Comparison of ENCODE assay signal across 13 mouse cellular contexts in the genomic region with DNA sequence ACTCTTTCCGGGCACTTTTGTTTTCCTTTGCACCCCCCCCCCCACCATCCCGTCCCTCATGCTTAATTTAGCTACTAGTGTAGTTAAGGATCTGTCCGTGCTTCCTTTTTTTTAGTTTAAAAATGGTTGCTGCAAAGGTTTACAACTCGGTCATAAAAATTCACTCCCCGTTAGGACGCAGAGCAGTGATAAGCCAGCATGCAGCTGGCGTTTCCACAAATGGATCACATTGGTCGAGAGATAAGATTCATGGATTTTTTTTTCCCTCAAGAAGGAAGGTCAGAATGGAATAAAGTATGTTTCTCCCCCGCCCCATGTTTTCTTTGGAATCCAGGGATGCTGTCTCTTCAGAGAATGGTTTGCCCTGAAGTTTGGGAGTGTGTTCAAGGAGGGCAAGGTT.
DNase-seq lines count a peak whose midpoint lies in the region; ATAC-seq and TF ChIP-seq lines count a peak whose summit lies in the region.
"Had no signal": no experiment of that assay in that cellular context is flagged by ENCODE, and none has a peak within 500 bp of the region (broad histone marks: within the 10 kb centered on the region; RNA-seq: fewer than 3 reads in every experiment).

No protein-coding gene starts in this region.

- no peak for TF ChIP-seq EP300 in heart, postnatal 0 days (IDR thresholded peaks at IDR 0.05; ENCODE audit: low read depth)

- WGBS in heart, postnatal 0 days: 4% methylated on average over 9 of the region's 9 CpGs
- 25% methylated on average over 9 of the region's 9 CpGs for WGBS in lung, embryonic 15.5 days
- WGBS in intestine, postnatal 0 days: 8% methylated on average over 9 of the region's 9 CpGs
- WGBS in midbrain, postnatal 0 days: 55% methylated on average over 9 of the region's 9 CpGs

- no peak for TF ChIP-seq CTCF in heart, postnatal 0 days (IDR thresholded peaks at IDR 0.05; ENCODE audit: low read depth)
- TF ChIP-seq CTCF in intestine, postnatal 0 days (IDR thresholded peaks at IDR 0.05; ENCODE audit: low read depth): no peak
- TF ChIP-seq CTCF in midbrain, postnatal 0 days (IDR thresholded peaks at IDR 0.05): no peak

- no peak overlapping the region; the same call in 1 of the 2 replicates for H3K9ac ChIP-seq in heart, postnatal 0 days (replicated peaks; ENCODE audit: low read depth, low read length)
- H3K9ac ChIP-seq in lung, embryonic 15.5 days: no peak overlapping the region
- no peak overlapping the region for H3K9ac ChIP-seq in intestine, postnatal 0 days (ENCODE audit: low read depth, low read length)
- no peak overlapping the region for H3K9ac ChIP-seq in midbrain, postnatal 0 days (replicated peaks; ENCODE audit: low read length, poor library complexity, severe bottlenecking)

- H3K9me3 ChIP-seq in heart, postnatal 0 days (replicated peaks; ENCODE audit: control insufficient read depth, low read length): no peaks in the 10 kb centered on the region
- H3K9me3 ChIP-seq in lung, embryonic 15.5 days: no peaks in the 10 kb centered on the region
- no peaks in the 10 kb centered on the region for H3K9me3 ChIP-seq in intestine, postnatal 0 days (ENCODE audit: control insufficient read depth)
- H3K9me3 ChIP-seq in midbrain, postnatal 0 days (ENCODE audit: low read length): no peaks in the 10 kb centered on the region
- H3K9me3 ChIP-seq: G1E had no signal

- peak overlapping the region; percentile 60 for H3K4me2 ChIP-seq in heart, postnatal 0 days (ENCODE audit: low read depth, low read length)
- H3K4me2 ChIP-seq in lung, embryonic 15.5 days: peak overlapping the region; percentile 32
- H3K4me2 ChIP-seq in intestine, postnatal 0 days (replicated peaks; ENCODE audit: low read depth): peak overlapping the region; percentile 57
- H3K4me2 ChIP-seq in midbrain, postnatal 0 days (ENCODE audit: low read depth, low read length, poor library complexity, severe bottlenecking): no peak overlapping the region

- ATAC-seq in heart, postnatal 0 days (ENCODE audit: insufficient read depth, low read depth): no peak
- ATAC-seq in lung, embryonic 15.5 days (ENCODE audit: borderline replicate concordance, extremely low read depth, low FRiP score, low TSS enrichment): no peak
- peak; percentile 56 for ATAC-seq in intestine, postnatal 0 days
- no peak for ATAC-seq in midbrain, postnatal 0 days (ENCODE audit: low FRiP score)
- no peak for ATAC-seq in activated CD4-positive, CD25-positive, alpha-beta regulatory T cell, adult 4 months

- H3K4me1 ChIP-seq in heart, postnatal 0 days (ENCODE audit: control insufficient read depth, insufficient read depth): peaks cover 6% of the 10 kb centered on the region
- peaks cover 14% of the 10 kb centered on the region; the same call in 1 of the 2 replicates for H3K4me1 ChIP-seq in lung, embryonic 15.5 days
- peaks cover 12% of the 10 kb centered on the region; the same call in 1 of the 2 replicates for H3K4me1 ChIP-seq in intestine, postnatal 0 days (replicated peaks; ENCODE audit: control insufficient read depth, insufficient read depth, low read length)
- peaks cover 17% of the 10 kb centered on the region for H3K4me1 ChIP-seq in midbrain, postnatal 0 days (ENCODE audit: insufficient read depth, low read length)

- H3K4me3 ChIP-seq in heart, postnatal 0 days (ENCODE audit: low read depth, low read length): peak overlapping the region; percentile 34
- H3K4me3 ChIP-seq in lung, embryonic 15.5 days: peak overlapping the region; percentile 2; the same call in 1 of the 2 replicates
- H3K4me3 ChIP-seq in intestine, postnatal 0 days (ENCODE audit: low read depth, low read length): peak overlapping the region; percentile 12; the same call in 1 of the 2 replicates
- H3K4me3 ChIP-seq in midbrain, postnatal 0 days (ENCODE audit: low read depth, low read length): no peak overlapping the region

- DNase-seq in heart, postnatal 0 days (ENCODE audit: low spot score): no peak
- no peak for DNase-seq in heart, adult 11 months
- no peak for DNase-seq in lung, postnatal 14 days
- no peak for DNase-seq in midbrain, postnatal 0 days (ENCODE audit: low spot score)
- DNase-seq in spleen, postnatal 10 days (ENCODE audit: low spot score in 2 of 2): no peak
- DNase-seq: adrenal gland, postnatal 10 days; cerebellum, adult 11 months; thymus, postnatal 36 days had no signal

- no peak overlapping the region; the same call in none of the 2 replicates for H3K27ac ChIP-seq in heart, postnatal 0 days (ENCODE audit: low read depth)
- no peak overlapping the region for H3K27ac ChIP-seq in lung, embryonic 15.5 days
- no peak overlapping the region for H3K27ac ChIP-seq in intestine, postnatal 0 days (ENCODE audit: low read depth, low read length)
- H3K27ac ChIP-seq in midbrain, postnatal 0 days (ENCODE audit: low read depth, low read length): peak overlapping the region; percentile 64
- H3K27ac ChIP-seq: macrophage had no signal

- no peaks in the 10 kb centered on the region for H3K27me3 ChIP-seq in heart, postnatal 0 days (ENCODE audit: control insufficient read depth, insufficient read depth, low read length)
- H3K27me3 ChIP-seq in lung, embryonic 15.5 days: peaks cover 34% of the 10 kb centered on the region
- peaks cover 9% of the 10 kb centered on the region for H3K27me3 ChIP-seq in intestine, postnatal 0 days (replicated peaks; ENCODE audit: control insufficient read depth, insufficient read depth, low read length)
- H3K27me3 ChIP-seq in midbrain, postnatal 0 days (ENCODE audit: insufficient read depth, low read length): no peaks in the 10 kb centered on the region

- H3K36me3 ChIP-seq in heart, postnatal 0 days (replicated peaks; ENCODE audit: control insufficient read depth, insufficient read depth, low read length): no peaks in the 10 kb centered on the region
- H3K36me3 ChIP-seq in lung, embryonic 15.5 days: no peaks in the 10 kb centered on the region
- H3K36me3 ChIP-seq in intestine, postnatal 0 days (ENCODE audit: control insufficient read depth, insufficient read depth): no peaks in the 10 kb centered on the region
- H3K36me3 ChIP-seq in midbrain, postnatal 0 days (ENCODE audit: insufficient read depth, low read length): no peaks in the 10 kb centered on the region
- H3K36me3 ChIP-seq: G1E had no signal
